Mouse (Mus musculus) gastrocnemius, postnatal 36 days (tissue): ENCODE measurements around the gene Serpini2. TPM values are rescaled to one million over a fixed set of nuclear protein-coding genes. Genes with fewer than 3 reads are reported as not detected.
"Not testable (repeated sequence)": the region's sequence is repeated elsewhere in the genome, so short reads cannot be mapped to it uniquely, and the experiment has no call there.

ENCODE experiments used
- DNase-seq, 2 experiments: peaks; one replicate each; pipeline ENCODE4 v3.0.0; 2022
- intact Hi-C: fragments of 180-260 bp; cut with DNase I; formaldehyde crosslinking; loops from one replicate; pipeline ENCODE4 v1.15.1; 2025
- long read RNA-seq, 2 experiments: library from polyadenylated mRNA; stranded (forward); transcript quantifications; one replicate each; pipeline ENCODE4 v2.0.0; 2021
- total RNA-seq, 2 experiments: library from RNA; stranded (reverse); gene quantifications; 2 replicates each; pipeline ENCODE4 v1.2.3; 2021

Gene Serpini2
- total RNA-seq = not detected
- long read RNA-seq, experiment 1 = 0 reads
- long read RNA-seq, experiment 2 = 0 reads

- no peak for DNase-seq
- intact Hi-C loops = no loop called here
Measured at GRCm38 (mm10) chr3:75269978-75270377, at the start of gene Serpini2. Gene Serpini2, minus strand, starts transcription at chr3:75270078.

- no peak for DNase-seq
- intact Hi-C loops = no loop called here
Measured at GRCm38 (mm10) chr3:75308861-75309260, 39.0 kb upstream of the Serpini2 start.

- no peak for DNase-seq
Measured at GRCm38 (mm10) chr3:75308228-75308627, 38.4 kb upstream of the Serpini2 start.

GRCm38 (mm10) chr3:75305584-75305983 lies 35.7 kb upstream of the Serpini2 start:
- DNase-seq = no peak
- intact Hi-C loops = no loop called here

More at GRCm38 (mm10) chr3:75308228-75308627, 38.4 kb upstream of the Serpini2 start:
- intact Hi-C loops = no loop called here

- intact Hi-C loops = no loop called here
- DNase-seq = no peak
Measured at GRCm38 (mm10) chr3:75304621-75305020, 34.7 kb upstream of the Serpini2 start.

- no peak for DNase-seq
- intact Hi-C loops = no loop called here
Measured at GRCm38 (mm10) chr3:75301072-75301471, 31.2 kb upstream of the Serpini2 start.

GRCm38 (mm10) chr3:75299464-75299863 lies 29.6 kb upstream of the Serpini2 start:
- intact Hi-C loops, DNase-seq: not testable (repeated sequence)

- DNase-seq = no peak
- intact Hi-C loops = no loop called here
Measured at GRCm38 (mm10) chr3:75297758-75298111, 27.9 kb upstream of the Serpini2 start.

- intact Hi-C loops = no loop called here
- no peak for DNase-seq
Measured at GRCm38 (mm10) chr3:75297026-75297757, 27.3 kb upstream of the Serpini2 start.

- intact Hi-C loops = no loop called here
- DNase-seq = no peak
Measured at GRCm38 (mm10) chr3:75293243-75293642, 23.4 kb upstream of the Serpini2 start.

GRCm38 (mm10) chr3:75277455-75277854 lies 7.6 kb upstream of the Serpini2 start:
- DNase-seq = no peak
- intact Hi-C loops = no loop called here

- intact Hi-C loops = no loop called here
Measured at GRCm38 (mm10) chr3:75276522-75276921, 6.6 kb upstream of the Serpini2 start.

GRCm38 (mm10) chr3:75275127-75275526 lies 5.2 kb upstream of the Serpini2 start:
- DNase-seq = no peak
- intact Hi-C loops = no loop called here

More at GRCm38 (mm10) chr3:75276522-75276921, 6.6 kb upstream of the Serpini2 start:
- DNase-seq = no peak

- intact Hi-C loops = no loop called here
- DNase-seq = no peak
Measured at GRCm38 (mm10) chr3:75259356-75259755, 10.5 kb downstream of the Serpini2 start.

GRCm38 (mm10) chr3:75219694-75220093 lies 50.2 kb downstream of the Serpini2 start:
- intact Hi-C loops = loop anchor here (2.0 to 5.0 kb wide), 2 partner anchors 299 to 503 kb away; no protein-coding TSS in a partner anchor
- no peak for DNase-seq

GRCm38 (mm10) chr3:75219211-75219610 lies 50.7 kb downstream of the Serpini2 start:
- no peak for DNase-seq

GRCm38 (mm10) chr3:75202808-75203503 lies 66.9 kb downstream of the Serpini2 start:
- intact Hi-C loops = no loop called here
- no peak for DNase-seq

More at GRCm38 (mm10) chr3:75219211-75219610, 50.7 kb downstream of the Serpini2 start:
- intact Hi-C loops = loop anchor here (2.0 kb wide), 1 partner anchor 300 kb away; no protein-coding TSS in a partner anchor

Other genes with a start within 250 kb of the Serpini2 start
- not detected for gene Zbbx, start 105.0 kb downstream of the Serpini2 start, total RNA-seq
- not detected for gene Wdr49, start 212.1 kb upstream of the Serpini2 start, total RNA-seq